Mouse (Mus musculus) liver, embryonic 14 days (tissue): ENCODE measurements around the gene Metap2. TPM values are rescaled to one million over a fixed set of nuclear protein-coding genes. Genes with fewer than 3 reads are reported as not detected.

Experiments used
- polyA plus RNA-seq: library from polyadenylated mRNA; depleted of rRNA; stranded (reverse); fragments of >200 nt; gene quantifications from 2 replicates; pipeline ENCODE4 v1.2.3, GENCODE M21; 2012; rRNA removed

Metap2 gene
- 221 and 253 TPM in 2 replicates for polyA plus RNA-seq

DNA sequence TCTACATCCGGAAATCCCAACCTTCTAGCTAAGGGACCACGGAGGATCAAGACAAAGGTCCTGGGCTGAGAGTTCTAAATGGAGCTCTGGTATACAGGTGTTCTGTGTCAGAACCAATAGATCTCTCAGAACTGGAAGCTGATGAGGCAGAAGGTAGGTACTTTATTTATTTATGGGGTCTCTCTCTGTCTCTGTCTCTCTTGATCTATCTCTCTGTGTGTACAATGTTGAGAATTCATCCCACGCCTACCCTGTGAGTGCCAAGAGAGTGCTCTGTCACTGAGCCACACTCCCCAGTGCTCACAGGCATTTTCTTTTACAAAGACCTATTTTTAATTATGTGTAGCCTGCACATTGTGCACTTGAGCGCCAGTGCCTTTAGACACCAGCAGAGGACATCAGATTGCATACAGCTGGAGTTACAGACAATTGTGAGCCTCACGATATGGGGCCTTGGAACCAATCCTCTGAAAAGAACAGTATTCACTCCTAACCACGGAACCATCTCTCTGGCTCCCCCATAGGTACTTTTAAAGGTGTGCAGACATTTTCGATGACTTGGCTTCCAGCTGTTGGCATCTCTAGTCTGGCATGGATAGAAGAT is at the start of gene Metap2:
TSS of gene Metap2 (minus strand) at position 51 of the 604 bp plus-strand sequence.

DNA sequence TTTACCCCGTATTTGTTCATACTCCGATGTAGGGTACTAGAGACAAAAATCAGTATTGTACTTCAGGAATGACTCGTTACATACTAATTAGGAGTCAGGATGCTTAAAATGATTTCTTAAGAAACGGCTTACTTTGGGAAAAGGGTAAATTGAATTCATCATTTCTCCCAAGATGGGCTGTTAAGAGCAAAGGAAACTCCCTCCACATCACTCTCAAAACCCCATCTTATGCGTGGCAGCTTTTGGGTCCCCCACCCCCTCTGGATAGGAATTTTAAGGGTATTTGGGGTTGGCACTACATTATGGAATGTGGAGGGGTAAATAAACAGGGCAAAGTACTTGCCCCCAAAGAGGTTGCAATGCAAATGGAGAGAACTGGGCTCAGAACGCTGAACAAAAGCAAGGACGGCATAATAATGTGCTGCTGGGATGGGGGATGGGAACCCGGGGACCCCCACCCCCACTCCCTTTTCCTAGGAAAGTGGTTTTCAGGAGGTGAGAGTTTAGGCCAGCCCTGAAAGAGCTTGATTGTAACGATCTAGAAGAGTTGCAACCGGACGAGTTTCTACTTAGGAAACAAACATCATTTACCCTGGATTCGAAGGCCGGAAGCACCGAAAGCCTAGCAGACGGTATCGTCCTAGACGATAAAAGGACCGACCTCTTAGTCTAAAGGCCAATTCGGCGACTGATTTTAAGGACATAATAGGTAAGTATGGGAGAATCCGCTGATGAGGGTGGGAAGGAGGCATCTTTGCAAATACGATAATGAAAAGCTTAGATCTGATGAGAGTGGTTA is 65.8 kb downstream of the Metap2 start, which contains the start of gene Usp44:
TSS of gene Usp44 (plus strand) at position 625 of the 799 bp plus-strand sequence.

Other genes with a start within 250 kb of the Metap2 start
- gene Usp44, start 65.5 kb downstream of the Metap2 start, polyA plus RNA-seq: 1.5 and 1.6 TPM in 2 replicates
- gene Vezt, start 138.7 kb upstream of the Metap2 start, polyA plus RNA-seq: 6.1 and 8.1 TPM in 2 replicates
- gene Fgd6, start 138.9 kb upstream of the Metap2 start, polyA plus RNA-seq: 2.7 and 3.4 TPM in 2 replicates